In the genomic region with DNA sequence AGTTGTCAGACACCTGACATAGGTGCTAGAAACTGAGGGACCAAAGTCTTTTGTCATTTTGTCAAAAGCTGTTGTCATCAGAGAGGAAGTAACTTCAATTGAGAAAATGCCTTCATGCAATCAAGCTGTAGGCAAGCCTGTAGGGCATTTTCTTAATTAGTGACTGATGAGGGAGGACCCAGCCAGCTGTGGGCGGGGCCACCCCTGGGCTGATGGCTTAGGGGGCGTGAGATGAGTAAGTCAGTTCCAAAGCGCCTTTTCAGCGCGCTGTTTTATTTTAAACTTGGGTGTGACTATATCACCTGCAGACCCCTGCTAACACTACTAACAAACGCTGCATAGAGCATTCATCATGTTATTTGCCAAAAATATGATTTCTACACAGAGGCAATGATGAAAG, we compare ENCODE assay signal across 23 mouse cellular contexts.
"Had no signal": no experiment of that assay in that cellular context is flagged by ENCODE, and none has a peak within 500 bp of the region (broad histone marks: within the 10 kb centered on the region; RNA-seq: fewer than 3 reads in every experiment).

No protein-coding gene starts in this region.

- H3K36me3 ChIP-seq: kidney, embryonic 15.5 days; liver, embryonic 15.5 days; lung, embryonic 15.5 days; midbrain, embryonic 10.5 days; midbrain, embryonic 13.5 days; neural tube, embryonic 13.5 days had no signal

- DNase-seq: kidney, adult 8-10 months; kidney, postnatal 25 days; layer of hippocampus, postnatal 36 days; lung, adult 18-20 months; lung, postnatal 10 days; lung, postnatal 36 days; right cerebral cortex, adult 18-20 months; right cerebral cortex, postnatal 14 days; right cerebral cortex, postnatal 4 days; thymus, adult 18-20 months; thymus, postnatal 36 days had no signal

- H3K9me3 ChIP-seq: liver, embryonic 15.5 days; lung, embryonic 15.5 days; megakaryocyte, embryonic 14.5 days; midbrain, embryonic 10.5 days; midbrain, embryonic 13.5 days; neural tube, embryonic 13.5 days had no signal

- H3K27ac ChIP-seq: kidney, embryonic 15.5 days; layer of hippocampus, adult 2 months; left cerebral cortex, adult 2 months; liver, embryonic 15.5 days; lung, embryonic 15.5 days; midbrain, embryonic 10.5 days; midbrain, embryonic 13.5 days; neural tube, embryonic 13.5 days; stomach, postnatal 0 days had no signal

- H3K4me1 ChIP-seq: kidney, embryonic 15.5 days; liver, embryonic 15.5 days; lung, embryonic 15.5 days; megakaryocyte, embryonic 14.5 days; midbrain, embryonic 10.5 days; midbrain, embryonic 13.5 days; neural tube, embryonic 13.5 days had no signal

- H3K4me2 ChIP-seq: kidney, embryonic 15.5 days; liver, embryonic 15.5 days; lung, embryonic 15.5 days; midbrain, embryonic 13.5 days; neural tube, embryonic 13.5 days had no signal

- H3K4me3 ChIP-seq: kidney, embryonic 15.5 days; layer of hippocampus, adult 2 months; left cerebral cortex, adult 2 months; liver, embryonic 15.5 days; lung, embryonic 15.5 days; megakaryocyte, embryonic 14.5 days; midbrain, embryonic 10.5 days; midbrain, embryonic 13.5 days; myocyte; neural tube, embryonic 13.5 days had no signal

- H3K9ac ChIP-seq: kidney, embryonic 15.5 days; liver, embryonic 15.5 days; lung, embryonic 15.5 days; midbrain, embryonic 13.5 days; neural tube, embryonic 13.5 days had no signal

- ATAC-seq: midbrain, embryonic 13.5 days; midbrain, embryonic 16.5 days had no signal

- H3K27me3 ChIP-seq: kidney, embryonic 15.5 days; liver, embryonic 15.5 days; lung, embryonic 15.5 days; megakaryocyte, embryonic 14.5 days; midbrain, embryonic 13.5 days; neural tube, embryonic 13.5 days had no signal
